Mouse (Mus musculus) heart, embryonic 16.5 days (tissue): ENCODE results near the gene Unc5c. TPM values are rescaled to one million over a fixed set of nuclear protein-coding genes. Genes with fewer than 3 reads are reported as not detected.

Experiments
- ATAC-seq: fragments of 200-750 bp; cut with Nextera tagmentation; replicated peaks from 2 replicates; pipeline ENCODE4 v1.8.0; 2017; ENCODE audit warnings: moderate number of reproducible peaks; ENCODE audit not compliant: insufficient read depth, low FRiP score; ENCODE audit errors: extremely low read depth
- H3K27ac ChIP-seq: fragments of 300-500 bp; sonication (generic); 2 replicates; pipeline ENCODE4 v1.5.1; 2014; ENCODE audit warnings: mild to moderate bottlenecking, low read length, control low read depth, moderate library complexity
- H3K27me3 ChIP-seq: fragments of 300-500 bp; sonication (generic); 2 replicates; pipeline ENCODE4 v1.6.1; 2014; ENCODE audit warnings: low read length, mixed read lengths; ENCODE audit not compliant: control insufficient read depth, insufficient read depth
- H3K36me3 ChIP-seq: fragments of 300-500 bp; sonication (generic); 2 replicates; pipeline ENCODE4 v1.6.1; 2014; ENCODE audit not compliant: control insufficient read depth, insufficient read depth
- H3K4me1 ChIP-seq: fragments of 300-500 bp; sonication (generic); 2 replicates; pipeline ENCODE4 v1.6.1; 2014; ENCODE audit warnings: low read length, mixed read lengths; ENCODE audit not compliant: control insufficient read depth, insufficient read depth
- H3K4me2 ChIP-seq: fragments of 300-500 bp; sonication (generic); 2 replicates; pipeline ENCODE4 v1.6.1; 2014; ENCODE audit warnings: low read depth, mild to moderate bottlenecking, control low read depth, low read length
- H3K4me3 ChIP-seq: fragments of 300-500 bp; sonication (generic); 2 replicates; pipeline ENCODE4 v1.5.1; 2014; ENCODE audit warnings: mild to moderate bottlenecking, control low read depth, low read length
- H3K9ac ChIP-seq: fragments of 300-500 bp; sonication (generic); 2 replicates; pipeline ENCODE4 v1.6.1; 2014; ENCODE audit warnings: low read length, control low read depth
- H3K9me3 ChIP-seq: fragments of 300-500 bp; sonication (generic); replicated peaks from 2 replicates; pipeline ENCODE4 v1.6.1; 2016; ENCODE audit warnings: low read length; ENCODE audit not compliant: control insufficient read depth
- WGBS: fragments of 180-500 bp; shearing (Covaris S2); extraction: QIAGEN DNeasy Blood & Tissue Kit; methylation state at CpG from one replicate; pipeline ENCODE4 v1.1.7; 2014; 5-methylcytosine and 5-hydroxymethylcytosine counted together
- polyA plus RNA-seq: library from polyadenylated mRNA; unstranded; fragments of >200 nt; fragmentation: Nextera tagmentation; extraction: Ambion mirVana; gene quantifications from 2 replicates; pipeline ENCODE4 v1.2.1, GENCODE M21; 2015

Unc5c gene
- polyA plus RNA-seq, 1 experiment from 2014 or later: 1.7 TPM

- no peak overlapping the region for H3K9ac ChIP-seq
- H3K4me3 ChIP-seq: no peak overlapping the region
- H3K36me3 ChIP-seq: no peaks in the 10 kb centered on the region
- ATAC-seq: no peak
- H3K27me3 ChIP-seq: no peaks in the 10 kb centered on the region
- H3K4me2 ChIP-seq: no peak overlapping the region
- 34% methylated on average over 4 of the region's 4 CpGs for WGBS
- peaks cover 6% of the 10 kb centered on the region; the same call in 1 of the 2 replicates for H3K4me1 ChIP-seq
- no peaks in the 10 kb centered on the region for H3K9me3 ChIP-seq
- no peak overlapping the region for H3K27ac ChIP-seq
Observed at GRCm38 (mm10) chr3:141498348-141499056, 33.5 kb downstream of the Unc5c start.

GRCm38 (mm10) chr3:141501845-141502505 lies 37.0 kb downstream of the Unc5c start:
- H3K27me3 ChIP-seq: no peaks in the 10 kb centered on the region
- peaks cover 6% of the 10 kb centered on the region; the same call in 1 of the 2 replicates for H3K4me1 ChIP-seq
- H3K27ac ChIP-seq: no peak overlapping the region
- H3K9me3 ChIP-seq: no peaks in the 10 kb centered on the region
- H3K36me3 ChIP-seq: no peaks in the 10 kb centered on the region
- ATAC-seq: no peak
- H3K4me2 ChIP-seq: no peak overlapping the region
- no peak overlapping the region for H3K4me3 ChIP-seq
- H3K9ac ChIP-seq: no peak overlapping the region
- 35% methylated on average over 4 of the region's 4 CpGs for WGBS

- WGBS: 77% methylated on average over 3 of the region's 3 CpGs
- H3K9me3 ChIP-seq: no peaks in the 10 kb centered on the region
- H3K4me1 ChIP-seq: peaks cover 4% of the 10 kb centered on the region; the same call in 1 of the 2 replicates
- H3K4me2 ChIP-seq: no peak overlapping the region
- ATAC-seq: no peak
- H3K36me3 ChIP-seq: no peaks in the 10 kb centered on the region
- H3K4me3 ChIP-seq: no peak overlapping the region
- H3K27ac ChIP-seq: no peak overlapping the region
- H3K27me3 ChIP-seq: no peaks in the 10 kb centered on the region
- H3K9ac ChIP-seq: no peak overlapping the region
Observed at GRCm38 (mm10) chr3:141503331-141503730, 38.3 kb downstream of the Unc5c start.

GRCm38 (mm10) chr3:141509772-141510171 lies 44.8 kb downstream of the Unc5c start:
- Histone ChIP-seq H3K27me3 (no peaks in the 10 kb centered on the region), H3K4me1 (no peaks in the 10 kb centered on the region), H3K4me3 (no peak overlapping the region), H3K9me3 (no peaks in the 10 kb centered on the region), H3K4me2 (no peak overlapping the region), H3K9ac (no peak overlapping the region), H3K27ac (no peak overlapping the region), H3K36me3 (no peaks in the 10 kb centered on the region)
- no peak for ATAC-seq
- 49% methylated on average over 1 of the region's 1 CpGs for WGBS

- Histone ChIP-seq H3K9me3 (no peaks in the 10 kb centered on the region), H3K4me3 (no peak overlapping the region), H3K36me3 (no peaks in the 10 kb centered on the region), H3K27ac (no peak overlapping the region), H3K4me2 (no peak overlapping the region), H3K9ac (no peak overlapping the region), H3K27me3 (no peaks in the 10 kb centered on the region), H3K4me1 (no peaks in the 10 kb centered on the region)
- ATAC-seq: no peak
- WGBS: 52% methylated on average over 5 of the region's 5 CpGs
Observed at GRCm38 (mm10) chr3:141511253-141512038, 46.4 kb downstream of the Unc5c start.

GRCm38 (mm10) chr3:141528751-141529150 lies 63.7 kb downstream of the Unc5c start:
- Histone ChIP-seq H3K27me3 (no peaks in the 10 kb centered on the region), H3K9me3 (no peaks in the 10 kb centered on the region), H3K27ac (no peak overlapping the region), H3K9ac (no peak overlapping the region), H3K4me2 (no peak overlapping the region), H3K36me3 (no peaks in the 10 kb centered on the region), H3K4me1 (no peaks in the 10 kb centered on the region), H3K4me3 (no peak overlapping the region)
- ATAC-seq: no peak

GRCm38 (mm10) chr3:141529599-141529998 lies 64.6 kb downstream of the Unc5c start:
- no peaks in the 10 kb centered on the region for H3K27me3 ChIP-seq
- no peaks in the 10 kb centered on the region for H3K9me3 ChIP-seq
- H3K27ac ChIP-seq: no peak overlapping the region
- H3K36me3 ChIP-seq: no peaks in the 10 kb centered on the region
- no peak overlapping the region for H3K9ac ChIP-seq
- no peak overlapping the region for H3K4me2 ChIP-seq
- no peak for ATAC-seq
- no peak overlapping the region for H3K4me3 ChIP-seq
- no peaks in the 10 kb centered on the region for H3K4me1 ChIP-seq

- H3K9me3 ChIP-seq: no peaks in the 10 kb centered on the region
- H3K9ac ChIP-seq: no peak overlapping the region
- H3K27me3 ChIP-seq: no peaks in the 10 kb centered on the region
- no peak overlapping the region for H3K4me2 ChIP-seq
- H3K4me1 ChIP-seq: no peaks in the 10 kb centered on the region
- no peak overlapping the region for H3K27ac ChIP-seq
- no peaks in the 10 kb centered on the region for H3K36me3 ChIP-seq
- H3K4me3 ChIP-seq: no peak overlapping the region
- 84% methylated on average over 5 of the region's 5 CpGs for WGBS
- no peak for ATAC-seq
Observed at GRCm38 (mm10) chr3:141533861-141534260, 68.8 kb downstream of the Unc5c start.

GRCm38 (mm10) chr3:141536857-141537256 lies 71.8 kb downstream of the Unc5c start:
- WGBS: 48% methylated on average over 5 of the region's 5 CpGs
- Histone ChIP-seq H3K9me3 (no peaks in the 10 kb centered on the region), H3K9ac (no peak overlapping the region), H3K4me1 (no peaks in the 10 kb centered on the region), H3K27ac (no peak overlapping the region), H3K36me3 (no peaks in the 10 kb centered on the region), H3K4me3 (no peak overlapping the region), H3K27me3 (no peaks in the 10 kb centered on the region), H3K4me2 (no peak overlapping the region)
- ATAC-seq: no peak
